8 mouse cellular contexts compared by ENCODE assay signal in the genomic region with DNA sequence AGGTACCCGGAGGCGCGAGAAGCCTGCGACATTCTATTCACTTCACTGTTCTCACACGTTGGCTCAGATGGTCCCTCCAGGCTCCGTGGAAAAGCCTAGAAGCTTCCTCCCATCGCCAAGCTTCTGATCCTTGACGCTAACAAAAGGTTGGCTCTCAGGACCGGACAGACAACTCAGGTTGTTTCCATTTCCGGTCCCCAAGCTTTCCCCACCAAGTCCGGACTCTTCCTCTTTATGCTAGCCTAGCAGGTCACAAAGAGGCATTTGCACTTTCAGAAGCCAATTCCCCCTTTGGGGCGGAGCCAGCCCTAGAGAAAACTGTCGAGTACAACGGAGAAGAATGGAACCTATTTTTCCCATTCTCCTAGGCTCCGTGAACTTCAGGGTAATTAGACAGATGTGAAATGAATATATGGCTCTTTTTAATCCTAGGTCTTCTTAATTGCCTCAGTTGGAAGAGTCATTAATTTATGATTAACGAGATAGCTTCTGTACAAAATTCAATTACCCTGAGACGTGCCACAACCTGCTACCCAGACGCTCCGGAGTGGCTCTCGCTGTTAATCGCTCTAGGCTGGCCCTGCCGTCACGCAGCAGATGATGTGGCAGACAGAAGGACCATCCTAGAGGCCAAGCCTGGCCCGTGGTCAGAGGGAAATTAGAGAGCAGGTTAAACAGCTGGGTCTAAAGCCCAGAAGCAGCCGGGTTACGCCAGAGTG.
DNase-seq lines count a peak whose midpoint lies in the region; ATAC-seq and TF ChIP-seq lines count a peak whose summit lies in the region.

No protein-coding gene starts in this region.

- no peak for TF ChIP-seq CTCF in testis, adult 2 months (IDR thresholded peaks at IDR 0.05; ENCODE audit: control insufficient read depth, insufficient read depth, insufficient replicate concordance, low read depth, low read length)

- no peak overlapping the region; the same call in 1 of the 2 replicates for H3K9ac ChIP-seq in hindbrain, embryonic 12.5 days
- H3K9ac ChIP-seq in liver, embryonic 11.5 days (ENCODE audit: low read depth, low read length) = no peak overlapping the region
- H3K9ac ChIP-seq in neural tube, embryonic 14.5 days (replicated peaks; ENCODE audit: low read depth, low read length) = no peak overlapping the region

- H3K4me2 ChIP-seq in hindbrain, embryonic 12.5 days (replicated peaks) = peak overlapping the region; percentile 8
- peak overlapping the region; percentile 52 for H3K4me2 ChIP-seq in liver, embryonic 11.5 days
- H3K4me2 ChIP-seq in neural tube, embryonic 14.5 days (ENCODE audit: low read depth, low read length) = no peak overlapping the region

- 33% methylated on average over 26 of the region's 26 CpGs for WGBS in hindbrain, embryonic 12.5 days
- 39% methylated on average over 26 of the region's 26 CpGs for WGBS in liver, embryonic 11.5 days
- 18% methylated on average over 26 of the region's 26 CpGs for WGBS in neural tube, embryonic 14.5 days

- ATAC-seq in hindbrain, embryonic 12.5 days (ENCODE audit: low FRiP score) = peak; percentile 94
- no peak for ATAC-seq in liver, embryonic 11.5 days (replicated peaks; ENCODE audit: low FRiP score)
- ATAC-seq in neural tube, embryonic 14.5 days (ENCODE audit: low read depth) = peak; percentile 77
- ATAC-seq in erythroid progenitor cell, adult 5-6 weeks (replicated peaks; ENCODE audit: low FRiP score, poor library complexity, severe bottlenecking) = no peak

- no peak for DNase-seq in testis, postnatal 14 days (ENCODE audit: low spot score)
- peak; percentile 23 to 49 for DNase-seq in gastrocnemius, adult 8-10 months (ENCODE audit: low spot score in 2 of 2)
- DNase-seq in liver, embryonic 11.5 days (ENCODE audit: low spot score) = no peak
- no peak for DNase-seq in layer of hippocampus, postnatal 36 days

- H3K4me1 ChIP-seq in testis, adult 2 months (ENCODE audit: control insufficient read depth, insufficient read depth, low read length) = peaks cover 20% of the 10 kb centered on the region
- peaks cover 24% of the 10 kb centered on the region for H3K4me1 ChIP-seq in hindbrain, embryonic 12.5 days
- peaks cover 16% of the 10 kb centered on the region for H3K4me1 ChIP-seq in liver, embryonic 11.5 days (replicated peaks; ENCODE audit: control insufficient read depth, insufficient read depth, low read length)
- no peaks in the 10 kb centered on the region for H3K4me1 ChIP-seq in neural tube, embryonic 14.5 days (ENCODE audit: control insufficient read depth, insufficient read depth, low read length)

- no peaks in the 10 kb centered on the region for H3K27me3 ChIP-seq in testis, adult 2 months (ENCODE audit: control insufficient read depth, insufficient read depth, low read length)
- no peaks in the 10 kb centered on the region for H3K27me3 ChIP-seq in hindbrain, embryonic 12.5 days
- H3K27me3 ChIP-seq in liver, embryonic 11.5 days (replicated peaks; ENCODE audit: control insufficient read depth, insufficient read depth, low read length) = no peaks in the 10 kb centered on the region
- H3K27me3 ChIP-seq in neural tube, embryonic 14.5 days (ENCODE audit: control insufficient read depth, insufficient read depth, low read length) = no peaks in the 10 kb centered on the region

- H3K9me3 ChIP-seq in hindbrain, embryonic 12.5 days (replicated peaks) = no peaks in the 10 kb centered on the region
- H3K9me3 ChIP-seq in liver, embryonic 11.5 days (ENCODE audit: control insufficient read depth, low read length) = no peaks in the 10 kb centered on the region
- H3K9me3 ChIP-seq in neural tube, embryonic 14.5 days (ENCODE audit: control insufficient read depth, low read length) = no peaks in the 10 kb centered on the region

- no peaks in the 10 kb centered on the region for H3K36me3 ChIP-seq in testis, adult 2 months (ENCODE audit: control insufficient read depth, insufficient read depth, low read length)
- no peaks in the 10 kb centered on the region for H3K36me3 ChIP-seq in hindbrain, embryonic 12.5 days
- H3K36me3 ChIP-seq in liver, embryonic 11.5 days (ENCODE audit: control insufficient read depth, insufficient read depth, low read length) = no peaks in the 10 kb centered on the region
- no peaks in the 10 kb centered on the region for H3K36me3 ChIP-seq in neural tube, embryonic 14.5 days (ENCODE audit: control insufficient read depth, insufficient read depth, low read length)

- H3K4me3 ChIP-seq in testis, adult 2 months (ENCODE audit: control insufficient read depth, low read depth, low read length) = peak overlapping the region; percentile 46
- H3K4me3 ChIP-seq in hindbrain, embryonic 12.5 days = no peak overlapping the region
- H3K4me3 ChIP-seq in liver, embryonic 11.5 days (ENCODE audit: low read depth, low read length) = no peak overlapping the region
- no peak overlapping the region for H3K4me3 ChIP-seq in neural tube, embryonic 14.5 days (ENCODE audit: low read depth, low read length)

- no peak overlapping the region for H3K27ac ChIP-seq in testis, adult 2 months (ENCODE audit: control insufficient read depth, insufficient read depth, low read depth, low read length)
- H3K27ac ChIP-seq in hindbrain, embryonic 12.5 days = peak overlapping the region; percentile 76
- peak overlapping the region; percentile 43; the same call in 1 of the 2 replicates for H3K27ac ChIP-seq in liver, embryonic 11.5 days (ENCODE audit: low read depth, low read length)
- H3K27ac ChIP-seq in neural tube, embryonic 14.5 days (ENCODE audit: low read depth, low read length) = peak overlapping the region; percentile 60; the same call in 1 of the 2 replicates

- TF ChIP-seq POLR2A in testis, adult 2 months (IDR thresholded peaks at IDR 0.05; ENCODE audit: control insufficient read depth, low read depth, low read length) = no peak

Comparison
In these comparisons a context has a peak if more than half of its experiments do, and no peak if none do; other contexts are left out.
1. DNase-seq: peak in gastrocnemius, adult 8-10 months (2 of 2); none in testis, postnatal 14 days (single experiment), liver, embryonic 11.5 days (single experiment) and layer of hippocampus, postnatal 36 days (0 of 2).
2. ATAC-seq: peak in hindbrain, embryonic 12.5 days (single experiment) and neural tube, embryonic 14.5 days (single experiment); none in liver, embryonic 11.5 days (single experiment) and erythroid progenitor cell, adult 5-6 weeks (single experiment).